Mouse (Mus musculus): ENCODE results near the gene Gid8. TPM values are rescaled to one million over a fixed set of nuclear protein-coding genes. Genes with fewer than 3 reads are reported as not detected.

The Gid8 gene
- polyA plus RNA-seq, 1 experiment from 2014 or later: 53.4 TPM

DNA sequence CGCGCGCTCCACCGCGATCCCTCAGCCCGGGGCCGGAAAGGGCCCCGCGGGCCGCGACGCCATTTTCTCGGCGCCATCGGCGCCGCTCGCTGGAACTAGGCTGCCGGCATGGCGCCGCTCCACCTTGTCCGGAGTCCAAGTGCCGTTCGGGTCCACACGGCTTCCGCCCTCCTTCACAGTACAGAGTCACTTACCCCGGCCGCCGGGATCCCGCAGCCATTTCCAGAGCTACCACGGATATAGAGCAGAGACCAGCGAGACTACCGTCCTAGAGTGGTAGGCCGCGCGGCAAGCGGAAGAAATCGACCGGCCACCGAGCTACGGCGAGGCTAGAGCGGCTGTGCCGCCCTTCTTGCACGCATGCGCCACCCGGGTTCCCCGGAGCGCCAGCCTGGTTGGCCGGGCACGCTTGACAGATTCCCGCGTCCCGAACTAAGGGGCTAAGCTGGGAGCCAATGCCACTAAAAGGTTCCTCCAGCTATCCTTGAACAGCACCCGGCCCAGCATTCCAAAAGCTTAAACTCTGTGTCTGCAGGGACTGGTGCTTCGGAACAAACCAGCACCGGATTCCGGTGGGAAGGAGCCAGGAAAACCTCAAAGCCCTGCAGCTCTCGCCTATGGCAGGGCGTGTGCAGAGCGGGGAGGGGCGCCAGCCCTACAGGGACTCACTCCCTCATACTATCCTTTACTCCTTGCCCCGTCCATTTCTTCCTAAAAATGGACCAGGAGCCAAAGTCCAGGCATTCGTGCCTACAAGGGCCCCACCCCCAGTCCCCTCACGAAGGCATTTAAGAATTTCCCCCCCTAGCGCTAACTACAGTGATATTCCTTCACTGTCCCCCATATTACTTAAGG, 7.9 kb upstream of the Gid8 start:
- H3K9me3 ChIP-seq (replicated peaks): no peaks in the 10 kb centered on the region
- H3K27me3 ChIP-seq (ENCODE audit: low read depth, poor library complexity, severe bottlenecking): no peaks in the 10 kb centered on the region
- peak overlapping the region; percentile 77 for H3K4me3 ChIP-seq
- WGBS: under 1% methylated on average over 66 of the region's 66 CpGs
- H3K27ac ChIP-seq: peak overlapping the region; percentile 98
- H3K36me3 ChIP-seq: peaks cover 22% of the 10 kb centered on the region
- H3K4me1 ChIP-seq: peaks cover 30% of the 10 kb centered on the region
- DNase-seq (ENCODE audit: low spot score): peak; percentile 94

DNA sequence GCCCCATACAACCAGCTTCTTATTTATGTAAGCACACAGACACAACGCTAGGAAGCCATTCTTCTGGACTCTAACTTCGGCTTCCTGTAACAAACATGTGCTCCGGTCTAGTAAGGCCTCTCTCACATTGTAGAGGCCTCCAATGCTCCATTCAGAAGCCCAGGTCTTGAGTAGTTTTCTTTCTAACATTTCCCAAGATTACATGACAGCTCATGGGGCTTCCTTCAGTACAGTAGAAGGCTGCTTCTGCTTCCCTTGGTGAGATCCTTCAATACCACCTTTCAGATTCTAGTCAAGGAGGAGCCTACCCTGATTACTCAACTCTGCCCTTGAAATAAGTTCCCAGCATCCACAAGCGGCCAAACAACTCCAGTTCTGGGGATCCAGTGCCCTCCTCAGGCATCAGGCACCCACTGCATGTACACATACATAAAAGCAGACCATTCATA, 7.2 kb upstream of the Gid8 start:
- WGBS: 39% methylated on average over 4 of the region's 4 CpGs
- peaks cover 30% of the 10 kb centered on the region for H3K4me1 ChIP-seq
- H3K27me3 ChIP-seq (ENCODE audit: low read depth, poor library complexity, severe bottlenecking): no peaks in the 10 kb centered on the region
- H3K36me3 ChIP-seq: peaks cover 25% of the 10 kb centered on the region
- H3K27ac ChIP-seq: peak overlapping the region; percentile 98
- peak overlapping the region; percentile 77 for H3K4me3 ChIP-seq
- no peaks in the 10 kb centered on the region for H3K9me3 ChIP-seq (replicated peaks)
- no peak for DNase-seq (ENCODE audit: low spot score)

DNA sequence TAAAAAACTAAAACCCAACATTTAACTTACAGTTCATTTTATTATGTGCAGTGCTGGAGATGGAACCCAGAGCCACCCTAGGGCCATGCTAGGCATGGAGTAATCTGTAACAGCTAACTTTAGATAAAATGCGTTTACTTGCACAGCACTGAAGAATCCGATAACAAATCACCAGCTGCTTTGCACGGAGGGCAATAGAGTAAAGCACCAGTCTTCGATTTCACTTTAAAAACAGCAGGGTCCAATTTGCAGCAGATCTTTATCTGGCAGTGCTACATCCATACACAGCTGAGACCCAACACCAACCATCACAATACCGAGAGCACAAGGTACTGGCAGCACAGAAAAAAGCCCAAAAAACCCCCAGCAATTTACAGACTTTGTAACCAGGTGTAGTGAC, 6.7 kb upstream of the Gid8 start:
- Histone ChIP-seq H3K27me3 (ENCODE audit: low read depth, poor library complexity, severe bottlenecking) (no peaks in the 10 kb centered on the region), H3K27ac (0 out of 2 replicates have a peak overlapping the region, but pooled peaks have one; percentile 98), H3K9me3 (replicated peaks) (no peaks in the 10 kb centered on the region), H3K4me3 (peak overlapping the region; percentile 77; the same call in 1 of the 2 replicates), H3K4me1 (peaks cover 31% of the 10 kb centered on the region), H3K36me3 (peaks cover 25% of the 10 kb centered on the region)
- WGBS: 82% methylated on average over 5 of the region's 5 CpGs
- DNase-seq (ENCODE audit: low spot score): no peak

DNA sequence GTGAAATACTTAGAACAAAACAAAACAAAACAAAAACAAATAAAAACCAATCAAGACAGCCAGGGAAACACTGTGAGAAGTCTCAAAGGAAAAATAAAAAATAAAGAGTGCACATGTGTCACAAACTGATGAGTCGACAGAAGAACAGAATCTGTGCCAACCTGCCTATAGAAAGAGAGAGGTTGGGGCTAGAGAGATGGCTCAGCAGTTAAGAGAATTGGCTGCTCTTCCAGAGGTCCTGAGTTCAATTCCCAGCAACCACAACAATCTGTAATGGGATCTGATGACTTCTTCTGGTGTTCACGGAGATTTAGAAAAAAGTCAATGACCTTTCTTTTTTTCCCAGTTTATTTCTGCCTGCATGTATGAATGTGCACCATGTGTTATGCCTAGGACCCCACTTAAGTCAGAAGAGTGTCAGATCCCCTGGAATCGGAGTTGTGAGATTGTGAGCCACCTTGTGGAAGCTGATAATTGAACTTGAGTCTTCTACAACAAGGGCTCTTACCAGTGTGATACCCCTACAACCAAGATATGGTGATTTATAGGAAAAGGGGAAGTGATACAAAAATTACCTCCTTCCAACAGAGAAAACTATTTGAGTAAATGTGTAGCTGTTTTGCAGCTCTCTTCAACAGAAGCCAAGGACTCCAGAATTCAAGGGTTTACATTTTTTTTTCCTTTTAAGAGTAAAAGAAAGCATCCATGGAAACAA, 6.1 kb upstream of the Gid8 start:
- DNase-seq (ENCODE audit: low spot score): no peak
- 86% methylated on average over 3 of the region's 3 CpGs for WGBS
- Histone ChIP-seq H3K4me3 (no peak overlapping the region), H3K27me3 (ENCODE audit: low read depth, poor library complexity, severe bottlenecking) (no peaks in the 10 kb centered on the region), H3K27ac (no peak overlapping the region), H3K9me3 (replicated peaks) (no peaks in the 10 kb centered on the region), H3K4me1 (peaks cover 37% of the 10 kb centered on the region), H3K36me3 (peaks cover 25% of the 10 kb centered on the region)

DNA sequence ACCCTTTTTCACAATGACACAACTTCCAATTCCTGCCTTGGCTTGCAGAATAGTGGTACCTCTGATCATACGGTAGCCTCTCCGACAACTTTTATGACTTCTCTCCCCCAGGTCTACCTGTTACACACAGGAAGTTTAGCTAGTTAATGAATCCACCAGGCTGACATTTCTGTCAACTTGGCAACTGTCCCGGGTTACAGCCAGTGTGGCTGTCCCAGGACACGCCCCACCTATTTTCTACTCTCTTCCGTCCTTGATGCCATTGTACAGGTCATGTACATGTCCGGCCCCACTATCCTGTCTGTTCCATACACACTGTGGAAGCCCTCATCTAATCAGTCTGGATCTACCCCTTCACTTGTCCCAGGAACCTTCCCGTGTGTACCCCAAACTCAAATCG, 5.3 kb upstream of the Gid8 start:
- WGBS: 94% methylated on average over 8 of the region's 8 CpGs
- Histone ChIP-seq H3K4me3 (no peak overlapping the region), H3K9me3 (replicated peaks) (no peaks in the 10 kb centered on the region), H3K36me3 (peaks cover 25% of the 10 kb centered on the region), H3K27me3 (ENCODE audit: low read depth, poor library complexity, severe bottlenecking) (no peaks in the 10 kb centered on the region), H3K27ac (no peak overlapping the region), H3K4me1 (peaks cover 37% of the 10 kb centered on the region)
- no peak for DNase-seq (ENCODE audit: low spot score)

DNA sequence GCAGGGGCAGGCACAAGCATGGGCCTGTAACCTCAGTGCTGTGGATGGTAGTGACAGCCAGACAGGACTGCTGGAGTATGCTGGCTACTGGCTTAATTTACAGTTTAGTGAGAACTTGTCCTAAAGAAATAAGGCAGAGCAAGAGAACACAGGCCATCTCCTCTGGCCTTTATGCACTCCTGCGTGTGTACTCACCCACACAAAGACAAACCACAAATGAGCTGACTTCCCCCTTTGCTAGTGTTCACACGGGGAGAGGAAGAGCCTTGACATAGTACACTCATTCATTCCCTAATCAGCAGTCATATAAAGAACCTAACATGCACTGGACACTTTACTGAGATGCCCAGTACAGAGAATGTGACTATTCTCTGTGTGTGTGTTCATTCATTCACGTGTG, 4.9 kb upstream of the Gid8 start:
- DNase-seq (ENCODE audit: low spot score): no peak
- Histone ChIP-seq H3K4me3 (no peak overlapping the region), H3K9me3 (replicated peaks) (no peaks in the 10 kb centered on the region), H3K36me3 (peaks cover 25% of the 10 kb centered on the region), H3K27me3 (ENCODE audit: low read depth, poor library complexity, severe bottlenecking) (no peaks in the 10 kb centered on the region), H3K4me1 (peaks cover 32% of the 10 kb centered on the region), H3K27ac (no peak overlapping the region)
- WGBS: 93% methylated on average over 3 of the region's 3 CpGs

DNA sequence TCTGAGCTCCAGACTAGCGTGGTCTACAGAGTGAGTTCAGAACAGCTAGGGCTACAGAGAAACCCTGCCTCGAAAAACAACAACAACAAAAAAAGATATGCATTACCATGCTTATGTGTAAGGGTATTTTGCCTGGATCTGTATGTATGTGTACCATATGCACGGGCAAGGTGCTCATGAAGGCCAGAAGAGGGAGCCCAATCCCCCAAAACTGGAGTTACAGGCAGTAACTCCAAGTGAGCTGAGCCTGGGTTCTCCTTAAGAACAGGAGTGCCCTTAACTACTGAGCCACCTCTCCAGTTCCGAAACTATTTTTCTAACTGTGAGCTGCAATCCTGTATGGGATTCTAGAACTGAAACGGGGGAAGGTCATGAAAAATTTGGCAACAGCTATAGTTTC, 3.9 kb upstream of the Gid8 start:
- Histone ChIP-seq H3K9me3 (replicated peaks) (no peaks in the 10 kb centered on the region), H3K27ac (no peak overlapping the region), H3K4me1 (peaks cover 27% of the 10 kb centered on the region), H3K36me3 (peaks cover 25% of the 10 kb centered on the region), H3K4me3 (no peak overlapping the region), H3K27me3 (ENCODE audit: low read depth, poor library complexity, severe bottlenecking) (no peaks in the 10 kb centered on the region)
- DNase-seq (ENCODE audit: low spot score): no peak
- 92% methylated on average over 5 of the region's 5 CpGs for WGBS

DNA sequence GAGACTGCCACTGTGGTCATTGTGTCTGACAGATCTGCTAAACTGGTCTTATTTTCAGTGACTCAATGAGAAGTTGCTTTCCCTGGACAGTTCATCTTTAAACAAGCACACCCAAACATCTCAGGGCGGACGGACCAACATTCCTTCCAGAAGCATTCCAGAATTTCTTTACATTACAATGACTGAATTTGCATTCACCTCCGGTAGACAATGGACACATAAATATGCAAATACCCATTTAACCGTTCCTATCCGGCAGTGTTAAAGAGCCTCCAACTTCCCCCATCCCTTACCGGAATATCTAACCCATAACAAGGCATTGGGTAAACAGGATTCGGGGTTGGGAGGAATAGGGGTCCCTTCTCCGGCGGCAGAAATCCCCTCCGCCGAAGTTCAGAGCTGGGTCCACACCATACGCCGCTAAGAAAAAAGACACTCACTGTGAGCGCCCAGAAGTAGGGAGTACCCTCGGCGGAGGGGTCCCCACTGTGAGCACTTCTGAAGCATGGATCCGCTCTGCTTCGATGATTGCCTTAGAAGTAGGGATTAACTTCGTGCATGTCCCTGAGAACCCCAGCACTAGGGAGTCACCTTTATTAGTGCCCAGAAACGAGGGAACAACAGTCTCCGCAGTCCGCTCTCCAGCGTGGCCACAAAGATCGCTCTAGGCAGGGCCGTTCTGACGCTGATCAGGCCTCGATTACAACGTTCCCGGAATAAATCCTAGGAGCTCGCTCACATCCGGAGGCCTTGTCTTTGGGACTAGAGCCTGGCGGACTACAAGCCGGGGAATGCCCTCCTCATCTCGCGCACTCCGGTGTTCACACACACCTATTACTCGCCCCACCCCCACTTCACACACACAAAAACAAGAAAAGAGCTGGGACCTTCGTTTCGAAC, 644 bp upstream of the Gid8 start:
- Histone ChIP-seq H3K27me3 (ENCODE audit: low read depth, poor library complexity, severe bottlenecking) (no peaks in the 10 kb centered on the region), H3K36me3 (peaks cover 47% of the 10 kb centered on the region), H3K4me1 (peaks cover 20% of the 10 kb centered on the region), H3K27ac (peak overlapping the region; percentile 96), H3K9me3 (replicated peaks) (no peaks in the 10 kb centered on the region), H3K4me3 (peak overlapping the region; percentile 96)
- peak; percentile 39 for DNase-seq (ENCODE audit: low spot score)
- under 1% methylated on average over 39 of the region's 39 CpGs for WGBS

DNA sequence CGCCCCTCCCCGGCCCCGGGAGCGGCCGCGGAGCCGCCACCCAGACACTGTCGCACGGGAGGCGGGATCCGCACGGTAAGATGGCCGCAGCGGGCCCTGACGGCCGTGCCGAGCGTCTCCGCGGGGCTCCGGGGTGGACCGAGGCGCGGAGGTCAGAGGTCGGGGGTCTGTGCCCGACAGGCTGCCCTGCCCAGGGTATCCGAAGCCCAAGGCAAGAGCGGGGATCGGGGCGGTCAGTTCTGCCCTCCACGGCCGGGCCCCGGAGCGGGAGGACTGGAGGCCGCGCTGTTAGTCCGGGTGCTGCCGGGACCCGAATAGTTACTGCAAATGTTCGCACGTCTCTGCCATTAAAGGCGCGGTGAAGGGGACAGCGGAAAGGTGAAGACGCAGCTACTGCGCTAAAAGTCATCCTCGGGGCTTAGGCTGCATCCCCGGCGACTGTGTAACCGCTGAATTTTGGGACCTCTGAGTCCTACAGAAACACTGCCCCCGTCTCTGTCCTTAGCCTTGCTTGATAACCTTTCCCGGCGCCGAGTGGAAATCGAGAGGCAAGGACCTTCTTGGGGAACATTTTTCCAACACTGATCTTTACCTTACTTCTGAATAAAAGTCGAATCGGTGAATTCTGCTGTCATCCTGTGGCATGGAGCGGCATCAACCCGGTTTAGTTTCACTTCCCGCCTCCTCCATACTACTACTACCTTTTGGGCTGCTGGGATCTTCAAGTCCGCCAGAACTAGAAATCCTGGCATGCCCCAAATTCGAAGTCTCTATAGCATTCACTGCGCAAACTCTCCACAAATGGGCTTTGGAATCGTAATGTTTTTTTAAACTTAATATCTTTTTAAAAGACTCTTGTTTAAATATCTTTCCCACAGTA, 599 bp downstream of the Gid8 start:
- no peak for DNase-seq (ENCODE audit: low spot score)
- WGBS: 2% methylated on average over 64 of the region's 64 CpGs
- Histone ChIP-seq H3K4me3 (peak overlapping the region; percentile 96), H3K36me3 (peaks cover 48% of the 10 kb centered on the region), H3K27me3 (ENCODE audit: low read depth, poor library complexity, severe bottlenecking) (no peaks in the 10 kb centered on the region), H3K9me3 (replicated peaks) (no peaks in the 10 kb centered on the region), H3K27ac (peak overlapping the region; percentile 96), H3K4me1 (peaks cover 20% of the 10 kb centered on the region)

DNA sequence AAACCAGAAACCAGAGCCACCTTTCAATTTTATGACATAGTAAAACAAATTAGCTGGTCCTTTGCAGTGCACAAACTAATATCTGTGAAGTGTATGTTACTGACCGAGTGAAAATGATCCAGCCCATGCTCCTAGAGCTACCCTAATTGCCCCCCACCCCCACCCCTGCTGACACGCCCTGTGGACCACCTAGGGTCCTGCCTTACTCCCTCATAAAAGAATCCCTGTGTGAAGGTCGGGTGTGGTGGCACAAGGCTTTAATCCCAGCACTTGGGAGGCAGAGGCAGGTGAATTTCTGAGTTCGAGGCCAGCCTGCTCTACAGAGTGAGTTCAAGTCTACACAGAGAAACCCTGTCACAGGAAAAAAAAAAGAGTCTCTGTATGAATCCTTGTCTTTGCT, 1.6 kb downstream of the Gid8 start:
- Histone ChIP-seq H3K36me3 (peaks cover 47% of the 10 kb centered on the region), H3K9me3 (replicated peaks) (no peaks in the 10 kb centered on the region), H3K4me1 (peaks cover 20% of the 10 kb centered on the region), H3K4me3 (peak overlapping the region; percentile 96), H3K27me3 (ENCODE audit: low read depth, poor library complexity, severe bottlenecking) (no peaks in the 10 kb centered on the region), H3K27ac (no peak overlapping the region)
- DNase-seq (ENCODE audit: low spot score): no peak
- 61% methylated on average over 4 of the region's 4 CpGs for WGBS

DNA sequence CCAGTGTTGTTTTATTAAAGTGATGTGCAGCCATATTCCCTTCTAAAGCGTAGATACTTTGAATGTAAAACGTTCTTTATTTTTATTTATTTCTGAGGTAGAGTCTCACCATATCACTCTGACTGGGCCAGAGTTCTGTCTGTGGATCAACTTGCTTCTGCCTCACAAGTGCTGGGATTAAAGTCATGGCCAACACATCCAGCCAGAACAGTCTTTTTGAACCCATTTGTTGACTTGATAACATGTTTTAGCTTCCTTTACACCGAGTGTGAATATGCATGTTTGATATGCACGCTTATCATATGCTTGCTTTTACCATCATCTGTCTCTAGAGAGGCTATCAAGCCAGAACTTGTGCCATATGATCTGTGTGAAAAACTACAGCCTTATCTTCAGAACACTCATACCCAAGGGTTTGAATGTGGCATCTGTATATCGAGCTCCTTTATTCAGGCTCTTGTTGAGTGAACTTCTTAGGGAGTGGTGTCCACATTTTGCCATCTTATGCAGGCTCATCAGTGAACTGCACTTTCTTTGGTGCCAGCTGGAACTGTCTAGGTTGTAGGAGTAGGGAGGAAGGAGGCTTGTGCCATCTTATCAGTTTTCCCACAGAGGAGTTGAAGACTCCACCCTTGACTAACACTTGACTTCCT, 2.2 kb downstream of the Gid8 start:
- Histone ChIP-seq H3K4me3 (no peak overlapping the region), H3K36me3 (peaks cover 47% of the 10 kb centered on the region), H3K9me3 (replicated peaks) (no peaks in the 10 kb centered on the region), H3K4me1 (peaks cover 20% of the 10 kb centered on the region), H3K27ac (no peak overlapping the region), H3K27me3 (ENCODE audit: low read depth, poor library complexity, severe bottlenecking) (no peaks in the 10 kb centered on the region)
- no peak for DNase-seq (ENCODE audit: low spot score)
- 92% methylated on average over 5 of the region's 5 CpGs for WGBS

All from limb, embryonic 10.5 days (tissue).